Mouse (Mus musculus) colon, adult 2 months (tissue): ENCODE results near the gene Avpr1a. TPM values are rescaled to one million over a fixed set of nuclear protein-coding genes. Genes with fewer than 3 reads are reported as not detected.

ENCODE experiments used
- polyA plus RNA-seq: library from polyadenylated mRNA; depleted of rRNA; stranded (reverse); fragments of >200 nt; gene quantifications from 2 replicates; pipeline ENCODE4 v1.2.3, GENCODE M21; 2012; rRNA removed

The Avpr1a gene
- 2.3 and 2.9 TPM in 2 replicates for polyA plus RNA-seq

GRCm38 (mm10) chr10:122447861-122448716, at the start of gene Avpr1a:
Avpr1a (plus strand) TSS chr10:122448499.

Other genes with a start within 250 kb of the Avpr1a start
- 15.1 and 18.9 TPM in 2 replicates for gene Ppm1h, start 230.3 kb downstream of the Avpr1a start, polyA plus RNA-seq